Mouse (Mus musculus): ENCODE measurements at regions not wholly inside any gene's neighbourhood (a gene's known extent, or its start where the extent isn't known, plus 50 kb on each side); places are given as distances from the start of the nearest gene placed in this dataset.

GRCm38 (mm10) chr19:35826074-35826473, 231.2 kb downstream of the Htr7 start:
- no peak for TF ChIP-seq POLR2A (IDR thresholded peaks at IDR 0.05; ENCODE audit: insufficient read depth, low read length)
- no peak for TF ChIP-seq CTCF (IDR thresholded peaks at IDR 0.05; ENCODE audit: low read depth, low read length)
